Mouse (Mus musculus) bone marrow, adult 2 months (tissue): ENCODE measurements around the gene Wbp11. TPM values are rescaled to one million over a fixed set of nuclear protein-coding genes. Genes with fewer than 3 reads are reported as not detected.
"Not testable (repeated sequence)": the region's sequence is repeated elsewhere in the genome, so short reads cannot be mapped to it uniquely, and the experiment has no call there.

Source experiments
- H3K27ac ChIP-seq: fragments of 200-500 bp; 2 replicates; pipeline ENCODE4 v1.5.1; 2012; ENCODE audit warnings: low read depth, mild to moderate bottlenecking, control low read depth, inconsistent platforms, low read length; ENCODE audit not compliant: control insufficient read depth, poor library complexity, insufficient read depth
- H3K4me1 ChIP-seq: fragments of 200-500 bp; 2 replicates; pipeline ENCODE4 v1.6.1; 2011; ENCODE audit warnings: low read length; ENCODE audit not compliant: control insufficient read depth, insufficient read depth
- H3K4me3 ChIP-seq: fragments of 200-500 bp; replicated peaks from 2 replicates; pipeline ENCODE3; 2011; ENCODE audit warnings: mild to moderate bottlenecking, low read depth, low read length, control low read depth; ENCODE audit not compliant: control insufficient read depth
- CTCF ChIP-seq: fragments of 200-500 bp; IDR thresholded peaks from 2 replicates; pipeline ENCODE4 v1.5.1; 2011; ENCODE audit warnings: low read length, control low read depth; ENCODE audit not compliant: control insufficient read depth, insufficient read depth
- POLR2A ChIP-seq: fragments of 200-500 bp; IDR thresholded peaks from 2 replicates; pipeline ENCODE4 v1.6.1; 2011; ENCODE audit warnings: low read depth, mild to moderate bottlenecking, control low read depth, low read length, borderline replicate concordance; ENCODE audit not compliant: control insufficient read depth
- WGBS: fragments of 180-500 bp; shearing (Covaris S2); methylation state at CpG from one replicate; pipeline ENCODE4 v1.1.7; 2018; 5-methylcytosine and 5-hydroxymethylcytosine counted together
- polyA plus RNA-seq: library from polyadenylated mRNA; stranded (reverse); fragments of >200 nt; gene quantifications from 2 replicates; pipeline ENCODE4 v1.2.4, GENCODE M21; 2011; ENCODE audit warnings: low replicate concordance; ENCODE audit not compliant: missing spikeins, insufficient read depth, insufficient read length

Gene Wbp11
- polyA plus RNA-seq, 1 experiment, result 48.2 TPM

GRCm38 (mm10) chr6:136804705-136805408 is 23.2 kb downstream of the Wbp11 start:
- Histone ChIP-seq H3K27ac (peak overlapping the region; percentile 75), H3K4me1 (no peaks in the 10 kb centered on the region), H3K4me3 (peak overlapping the region; percentile 49)
- no peak for TF ChIP-seq CTCF
- TF ChIP-seq POLR2A, result no peak
- WGBS, result 2% methylated on average over 9 of the region's 9 CpGs

GRCm38 (mm10) chr6:136803739-136804633 is 24.0 kb downstream of the Wbp11 start, which contains the start of gene Hist4h4:
TSS of gene Hist4h4 (minus strand) at chr6:136804415.
- Histone ChIP-seq H3K4me3 (peak within 1 kb of the TSS; percentile 77), H3K27ac (peak within 1 kb of the TSS; percentile 99), H3K4me1 (no peaks in the 10 kb centered on the region)
- TF ChIP-seq CTCF, result no peak
- peak; percentile 100 for TF ChIP-seq POLR2A
- under 1% methylated on average over 50 of the region's 50 CpGs for WGBS

- 12% methylated on average over 12 of the region's 12 CpGs for WGBS
- no peaks in the 10 kb centered on the region for H3K4me1 ChIP-seq
- TF ChIP-seq CTCF (no peak), POLR2A (no peak)
- H3K4me3 ChIP-seq, result peak overlapping the region; percentile 16
- H3K27ac ChIP-seq, result peak overlapping the region; percentile 99
Measured at GRCm38 (mm10) chr6:136803093-136803738, 24.8 kb downstream of the Wbp11 start.

- 84% methylated on average over 6 of the region's 6 CpGs for WGBS
- no peak overlapping the region for H3K4me3 ChIP-seq
- no peaks in the 10 kb centered on the region; the same call in 1 of the 2 replicates for H3K4me1 ChIP-seq
- H3K27ac ChIP-seq, result no peak overlapping the region
- TF ChIP-seq CTCF, result no peak
- TF ChIP-seq POLR2A, result no peak
Measured at GRCm38 (mm10) chr6:136801274-136801673, 26.8 kb downstream of the Wbp11 start.

GRCm38 (mm10) chr6:136800710-136801109 is 27.3 kb downstream of the Wbp11 start:
- Histone ChIP-seq H3K4me1 (no peaks in the 10 kb centered on the region; the same call in 1 of the 2 replicates), H3K27ac (no peak overlapping the region), H3K4me3 (no peak overlapping the region)
- TF ChIP-seq CTCF, result no peak
- TF ChIP-seq POLR2A, result no peak
- 91% methylated on average over 8 of the region's 8 CpGs for WGBS

GRCm38 (mm10) chr6:136797874-136798693 is 29.9 kb downstream of the Wbp11 start:
- peak overlapping the region; percentile 79 for H3K27ac ChIP-seq
- H3K4me1 ChIP-seq, result not testable (repeated sequence)
- H3K4me3 ChIP-seq, result peak overlapping the region; percentile 59
- WGBS, result 75% methylated on average over 3 of the region's 3 CpGs

GRCm38 (mm10) chr6:136795850-136796249 is 32.2 kb downstream of the Wbp11 start:
- H3K27ac ChIP-seq, result no peak overlapping the region
- H3K4me3 ChIP-seq, result no peak overlapping the region
- 82% methylated on average over 6 of the region's 6 CpGs for WGBS
- TF ChIP-seq POLR2A (no peak), CTCF (no peak)
- no peaks in the 10 kb centered on the region; the same call in 1 of the 2 replicates for H3K4me1 ChIP-seq
